Mouse (Mus musculus): ENCODE data around the gene Ormdl2. TPM values are rescaled to one million over a fixed set of nuclear protein-coding genes. Genes with fewer than 3 reads are reported as not detected.

The Ormdl2 gene
- polyA plus RNA-seq, 1 experiment = 69.2 TPM

- no peaks in the 10 kb centered on the region for H3K9me3 ChIP-seq (replicated peaks; ENCODE audit: control insufficient read depth, insufficient read depth, low read length, poor library complexity, severe bottlenecking)
- H3K4me1 ChIP-seq (ENCODE audit: control insufficient read depth, insufficient read depth, low read length) = peaks cover 2% of the 10 kb centered on the region
- no peaks in the 10 kb centered on the region for H3K36me3 ChIP-seq (ENCODE audit: control insufficient read depth, insufficient read depth, low read length, poor library complexity, severe bottlenecking)
- no peak overlapping the region for H3K9ac ChIP-seq (ENCODE audit: low read depth, poor library complexity, severe bottlenecking)
- H3K4me3 ChIP-seq (ENCODE audit: low read depth, low read length) = no peak overlapping the region
- H3K27ac ChIP-seq (ENCODE audit: insufficient read depth, low read length) = no peak overlapping the region
- TF ChIP-seq CTCF (IDR thresholded peaks at IDR 0.05; ENCODE audit: low read depth, low read length) (no peak), POLR2A (IDR thresholded peaks at IDR 0.05; ENCODE audit: insufficient read depth, low read length) (no peak), EP300 (IDR thresholded peaks at IDR 0.05; ENCODE audit: insufficient read depth, low read depth, low read length) (no peak)
- H3K27me3 ChIP-seq (ENCODE audit: control insufficient read depth, insufficient read depth, low read length, poor library complexity, severe bottlenecking) = no peaks in the 10 kb centered on the region
These were observed 28.2 kb downstream of the Ormdl2 start for GRCm38 (mm10) chr10:128793258-128793657.

GRCm38 (mm10) chr10:128792041-128792440 lies 29.4 kb downstream of the Ormdl2 start:
- H3K27ac ChIP-seq (ENCODE audit: insufficient read depth, low read length) = no peak overlapping the region
- no peak for TF ChIP-seq EP300 (IDR thresholded peaks at IDR 0.05; ENCODE audit: insufficient read depth, low read depth, low read length)
- TF ChIP-seq CTCF (IDR thresholded peaks at IDR 0.05; ENCODE audit: low read depth, low read length) = no peak
- TF ChIP-seq POLR2A (IDR thresholded peaks at IDR 0.05; ENCODE audit: insufficient read depth, low read length) = no peak
- no peak overlapping the region for H3K9ac ChIP-seq (ENCODE audit: low read depth, poor library complexity, severe bottlenecking)
- no peak overlapping the region for H3K4me3 ChIP-seq (ENCODE audit: low read depth, low read length)
- H3K4me1 ChIP-seq (ENCODE audit: control insufficient read depth, insufficient read depth, low read length) = peaks cover 2% of the 10 kb centered on the region
- no peaks in the 10 kb centered on the region for H3K36me3 ChIP-seq (ENCODE audit: control insufficient read depth, insufficient read depth, low read length, poor library complexity, severe bottlenecking)
- no peaks in the 10 kb centered on the region for H3K27me3 ChIP-seq (ENCODE audit: control insufficient read depth, insufficient read depth, low read length, poor library complexity, severe bottlenecking)
- no peaks in the 10 kb centered on the region for H3K9me3 ChIP-seq (replicated peaks; ENCODE audit: control insufficient read depth, insufficient read depth, low read length, poor library complexity, severe bottlenecking)

GRCm38 (mm10) chr10:128790398-128791124 lies 30.9 kb downstream of the Ormdl2 start, which contains the start of gene Mmp19:
Gene Mmp19, plus strand, starts transcription at chr10:128790910.
- no peak within 1 kb of the TSS for H3K4me3 ChIP-seq (ENCODE audit: low read depth, low read length)
- no peaks in the 10 kb centered on the region for H3K27me3 ChIP-seq (ENCODE audit: control insufficient read depth, insufficient read depth, low read length, poor library complexity, severe bottlenecking)
- no peak within 1 kb of the TSS for H3K27ac ChIP-seq (ENCODE audit: insufficient read depth, low read length)
- no peak for TF ChIP-seq CTCF (IDR thresholded peaks at IDR 0.05; ENCODE audit: low read depth, low read length)
- TF ChIP-seq EP300 (IDR thresholded peaks at IDR 0.05; ENCODE audit: insufficient read depth, low read depth, low read length) = no peak
- no peak for TF ChIP-seq POLR2A (IDR thresholded peaks at IDR 0.05; ENCODE audit: insufficient read depth, low read length)
- peaks cover 2% of the 10 kb centered on the region for H3K4me1 ChIP-seq (ENCODE audit: control insufficient read depth, insufficient read depth, low read length)
- H3K9ac ChIP-seq (ENCODE audit: low read depth, poor library complexity, severe bottlenecking) = no peak within 1 kb of the TSS
- H3K36me3 ChIP-seq (ENCODE audit: control insufficient read depth, insufficient read depth, low read length, poor library complexity, severe bottlenecking) = no peaks in the 10 kb centered on the region
- no peaks in the 10 kb centered on the region for H3K9me3 ChIP-seq (replicated peaks; ENCODE audit: control insufficient read depth, insufficient read depth, low read length, poor library complexity, severe bottlenecking)

- no peak overlapping the region for H3K27ac ChIP-seq (ENCODE audit: insufficient read depth, low read length)
- no peaks in the 10 kb centered on the region for H3K36me3 ChIP-seq (ENCODE audit: control insufficient read depth, insufficient read depth, low read length, poor library complexity, severe bottlenecking)
- H3K27me3 ChIP-seq (ENCODE audit: control insufficient read depth, insufficient read depth, low read length, poor library complexity, severe bottlenecking) = no peaks in the 10 kb centered on the region
- TF ChIP-seq EP300 (IDR thresholded peaks at IDR 0.05; ENCODE audit: insufficient read depth, low read depth, low read length) (no peak), POLR2A (IDR thresholded peaks at IDR 0.05; ENCODE audit: insufficient read depth, low read length) (no peak), CTCF (IDR thresholded peaks at IDR 0.05; ENCODE audit: low read depth, low read length) (no peak)
- H3K4me3 ChIP-seq (ENCODE audit: low read depth, low read length) = no peak overlapping the region
- H3K9me3 ChIP-seq (replicated peaks; ENCODE audit: control insufficient read depth, insufficient read depth, low read length, poor library complexity, severe bottlenecking) = peaks cover 21% of the 10 kb centered on the region
- H3K4me1 ChIP-seq (ENCODE audit: control insufficient read depth, insufficient read depth, low read length) = no peaks in the 10 kb centered on the region
- no peak overlapping the region for H3K9ac ChIP-seq (ENCODE audit: low read depth, poor library complexity, severe bottlenecking)
These were observed 41.2 kb downstream of the Ormdl2 start for GRCm38 (mm10) chr10:128780200-128780599.

- peaks cover 14% of the 10 kb centered on the region for H3K9me3 ChIP-seq (replicated peaks; ENCODE audit: control insufficient read depth, insufficient read depth, low read length, poor library complexity, severe bottlenecking)
- no peak overlapping the region for H3K9ac ChIP-seq (ENCODE audit: low read depth, poor library complexity, severe bottlenecking)
- no peaks in the 10 kb centered on the region for H3K4me1 ChIP-seq (ENCODE audit: control insufficient read depth, insufficient read depth, low read length)
- H3K36me3 ChIP-seq (ENCODE audit: control insufficient read depth, insufficient read depth, low read length, poor library complexity, severe bottlenecking) = no peaks in the 10 kb centered on the region
- TF ChIP-seq CTCF (IDR thresholded peaks at IDR 0.05; ENCODE audit: low read depth, low read length) (no peak), POLR2A (IDR thresholded peaks at IDR 0.05; ENCODE audit: insufficient read depth, low read length) (no peak), EP300 (IDR thresholded peaks at IDR 0.05; ENCODE audit: insufficient read depth, low read depth, low read length) (no peak)
- H3K27me3 ChIP-seq (ENCODE audit: control insufficient read depth, insufficient read depth, low read length, poor library complexity, severe bottlenecking) = no peaks in the 10 kb centered on the region
- H3K27ac ChIP-seq (ENCODE audit: insufficient read depth, low read length) = no peak overlapping the region
- H3K4me3 ChIP-seq (ENCODE audit: low read depth, low read length) = no peak overlapping the region
These were observed 42.2 kb downstream of the Ormdl2 start for GRCm38 (mm10) chr10:128779011-128779795.

GRCm38 (mm10) chr10:128778441-128778840 lies 43.0 kb downstream of the Ormdl2 start:
- H3K27ac ChIP-seq (ENCODE audit: insufficient read depth, low read length) = no peak overlapping the region
- H3K9ac ChIP-seq (ENCODE audit: low read depth, poor library complexity, severe bottlenecking) = no peak overlapping the region
- TF ChIP-seq EP300 (IDR thresholded peaks at IDR 0.05; ENCODE audit: insufficient read depth, low read depth, low read length) = no peak
- TF ChIP-seq POLR2A (IDR thresholded peaks at IDR 0.05; ENCODE audit: insufficient read depth, low read length) = no peak
- TF ChIP-seq CTCF (IDR thresholded peaks at IDR 0.05; ENCODE audit: low read depth, low read length) = no peak
- H3K27me3 ChIP-seq (ENCODE audit: control insufficient read depth, insufficient read depth, low read length, poor library complexity, severe bottlenecking) = no peaks in the 10 kb centered on the region
- H3K4me1 ChIP-seq (ENCODE audit: control insufficient read depth, insufficient read depth, low read length) = no peaks in the 10 kb centered on the region
- H3K36me3 ChIP-seq (ENCODE audit: control insufficient read depth, insufficient read depth, low read length, poor library complexity, severe bottlenecking) = no peaks in the 10 kb centered on the region
- no peak overlapping the region for H3K4me3 ChIP-seq (ENCODE audit: low read depth, low read length)
- peaks cover 11% of the 10 kb centered on the region for H3K9me3 ChIP-seq (replicated peaks; ENCODE audit: control insufficient read depth, insufficient read depth, low read length, poor library complexity, severe bottlenecking)

Measured in ES-Bruce4 (cell line).